Mouse (Mus musculus) intestine, embryonic 15.5 days (tissue): ENCODE measurements around the gene Mfap2. TPM values are rescaled to one million over a fixed set of nuclear protein-coding genes. Genes with fewer than 3 reads are reported as not detected.

Experiments used
- ATAC-seq: fragments of 200-750 bp; cut with Nextera tagmentation; 2 replicates; pipeline ENCODE4 v1.8.0; 2017; ENCODE audit warnings: moderate TSS enrichment, moderate library complexity
- H3K27ac ChIP-seq: fragments of 300-500 bp; sonication (generic); 2 replicates; pipeline ENCODE4 v1.5.1; 2015; ENCODE audit warnings: mild to moderate bottlenecking, inconsistent platforms
- H3K27me3 ChIP-seq: fragments of 300-500 bp; sonication (generic); replicated peaks from 2 replicates; pipeline ENCODE4 v1.6.1; 2015; ENCODE audit warnings: inconsistent platforms
- H3K36me3 ChIP-seq: fragments of 300-500 bp; sonication (generic); 2 replicates; pipeline ENCODE4 v1.6.1; 2015; ENCODE audit warnings: inconsistent platforms
- H3K4me1 ChIP-seq: fragments of 300-500 bp; sonication (generic); replicated peaks from 2 replicates; pipeline ENCODE4 v1.6.1; 2015; ENCODE audit warnings: inconsistent platforms
- H3K4me2 ChIP-seq: fragments of 300-500 bp; sonication (generic); replicated peaks from 2 replicates; pipeline ENCODE4 v1.6.1; 2015; ENCODE audit warnings: mild to moderate bottlenecking, inconsistent platforms
- H3K4me3 ChIP-seq: fragments of 300-500 bp; sonication (generic); replicated peaks from 2 replicates; pipeline ENCODE4 v1.5.1; 2015; ENCODE audit warnings: inconsistent platforms
- H3K9ac ChIP-seq: fragments of 300-500 bp; sonication (generic); 2 replicates; pipeline ENCODE4 v1.6.1; 2015; ENCODE audit warnings: inconsistent platforms
- H3K9me3 ChIP-seq: fragments of 300-500 bp; sonication (generic); 2 replicates; pipeline ENCODE4 v1.6.1; 2016; ENCODE audit warnings: inconsistent platforms
- WGBS: fragments of 180-500 bp; shearing (Covaris S2); methylation state at CpG from one replicate; pipeline ENCODE4 v1.1.7; 2015; 5-methylcytosine and 5-hydroxymethylcytosine counted together
- polyA plus RNA-seq: library from polyadenylated mRNA; unstranded; fragments of >200 nt; fragmentation: Nextera tagmentation; extraction: Ambion mirVana; gene quantifications from 2 replicates; pipeline ENCODE4 v1.2.1, GENCODE M21; 2015

Mfap2 gene
- polyA plus RNA-seq, 1 experiment from 2014 or later: 329 TPM

DNA sequence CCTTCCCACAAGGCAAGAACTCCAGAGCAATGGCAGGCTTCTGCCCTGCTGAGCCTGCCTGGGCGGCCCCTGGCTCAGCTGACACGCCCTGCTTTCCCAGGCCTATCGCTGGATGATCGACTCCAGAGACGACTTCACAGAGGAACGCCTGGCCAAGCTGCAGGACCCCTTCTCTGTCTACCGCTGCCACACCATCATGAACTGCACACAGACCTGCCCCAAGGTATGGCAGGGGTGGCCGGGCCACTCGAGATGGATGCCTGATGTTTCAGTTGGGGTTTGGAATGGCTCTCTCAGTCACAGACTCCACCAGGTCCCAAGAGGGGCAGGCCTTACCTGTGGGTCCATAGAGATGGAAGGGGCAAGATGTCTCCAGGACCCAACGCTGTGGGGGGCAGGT is 32.9 kb upstream of the Mfap2 start:
- H3K27ac ChIP-seq: peak overlapping the region; percentile 56; the same call in 1 of the 2 replicates

DNA sequence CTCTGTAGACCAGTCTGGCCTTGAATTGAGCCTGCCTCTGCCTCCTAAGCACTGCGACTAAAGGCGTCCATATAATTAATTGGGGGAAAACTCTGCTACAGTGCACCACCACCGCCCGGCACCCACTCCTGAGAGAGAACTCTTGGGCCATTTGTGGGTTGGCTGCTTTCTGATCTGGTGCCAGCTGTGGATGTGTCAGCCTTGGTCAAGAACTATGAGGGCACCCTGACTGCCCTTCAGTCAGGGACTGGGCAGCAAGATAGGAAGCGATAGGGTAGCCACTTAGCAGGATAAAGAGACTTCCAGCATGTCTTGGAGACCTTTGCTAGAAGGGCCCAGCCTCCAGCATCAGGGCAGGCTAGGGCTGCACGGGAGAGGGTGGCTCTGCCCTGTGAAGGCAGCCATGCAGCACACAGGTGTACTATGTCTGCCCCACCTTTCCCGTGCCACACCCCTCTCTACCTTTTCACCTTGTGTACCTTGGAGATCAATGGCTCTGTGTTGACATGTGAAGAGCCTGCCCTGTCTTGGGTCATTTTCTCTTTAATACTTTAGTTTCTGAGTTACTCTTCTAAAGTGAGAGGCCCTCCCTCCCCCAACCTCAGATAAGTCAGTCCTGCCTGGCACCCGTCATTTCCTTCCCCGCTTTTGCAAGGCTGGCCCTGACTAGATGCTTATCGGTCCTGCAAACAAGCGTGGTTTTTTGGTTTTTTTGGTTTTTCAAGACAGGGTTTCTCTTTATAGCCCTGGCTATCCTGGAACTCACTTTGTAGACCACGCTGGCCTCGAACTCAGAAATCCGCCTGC is 32.1 kb upstream of the Mfap2 start:
- Histone ChIP-seq H3K36me3 (peaks cover 26% of the 10 kb centered on the region), H3K27ac (peak overlapping the region; percentile 56), H3K27me3 (no peaks in the 10 kb centered on the region), H3K4me2 (no peak overlapping the region), H3K4me1 (peaks cover 22% of the 10 kb centered on the region), H3K9ac (no peak overlapping the region), H3K4me3 (no peak overlapping the region), H3K9me3 (no peaks in the 10 kb centered on the region)
- peak; percentile 79 for ATAC-seq
- 78% methylated on average over 14 of the region's 14 CpGs for WGBS

More for the DNA sequence above, 32.9 kb upstream of the Mfap2 start:
- Histone ChIP-seq H3K9me3 (no peaks in the 10 kb centered on the region), H3K4me2 (no peak overlapping the region), H3K36me3 (peaks cover 33% of the 10 kb centered on the region), H3K4me1 (peaks cover 19% of the 10 kb centered on the region), H3K9ac (no peak overlapping the region), H3K4me3 (no peak overlapping the region), H3K27me3 (no peaks in the 10 kb centered on the region)
- 63% methylated on average over 10 of the region's 10 CpGs for WGBS
- peak; percentile 42; the same call in 1 of the 2 replicates for ATAC-seq

DNA sequence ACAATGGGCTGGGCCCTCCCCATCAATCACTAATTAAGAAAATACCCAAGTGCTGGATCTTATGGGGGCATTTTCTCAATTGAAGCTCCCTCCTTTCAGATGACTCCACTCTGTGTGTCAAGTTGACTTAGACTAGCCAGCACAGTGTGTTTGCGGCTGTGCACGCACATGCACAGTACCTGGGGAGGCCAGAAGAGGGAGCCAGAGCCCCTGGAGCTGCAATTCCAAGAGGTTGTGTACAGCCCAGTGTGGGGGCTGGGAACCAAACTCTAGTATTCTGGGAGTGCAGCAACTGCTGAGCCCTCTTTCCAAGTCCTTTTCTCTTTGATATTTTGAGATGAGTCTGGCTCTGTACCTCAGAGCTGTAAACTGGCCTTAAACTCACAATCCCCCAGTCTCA is 28.6 kb upstream of the Mfap2 start:
- H3K9ac ChIP-seq: no peak overlapping the region
- no peak for ATAC-seq
- H3K4me3 ChIP-seq: no peak overlapping the region
- no peaks in the 10 kb centered on the region for H3K9me3 ChIP-seq
- no peaks in the 10 kb centered on the region for H3K27me3 ChIP-seq
- H3K4me2 ChIP-seq: no peak overlapping the region
- peaks cover 24% of the 10 kb centered on the region for H3K4me1 ChIP-seq
- peaks cover 12% of the 10 kb centered on the region for H3K36me3 ChIP-seq
- WGBS: 97% methylated on average over 2 of the region's 2 CpGs
- H3K27ac ChIP-seq: no peak overlapping the region

DNA sequence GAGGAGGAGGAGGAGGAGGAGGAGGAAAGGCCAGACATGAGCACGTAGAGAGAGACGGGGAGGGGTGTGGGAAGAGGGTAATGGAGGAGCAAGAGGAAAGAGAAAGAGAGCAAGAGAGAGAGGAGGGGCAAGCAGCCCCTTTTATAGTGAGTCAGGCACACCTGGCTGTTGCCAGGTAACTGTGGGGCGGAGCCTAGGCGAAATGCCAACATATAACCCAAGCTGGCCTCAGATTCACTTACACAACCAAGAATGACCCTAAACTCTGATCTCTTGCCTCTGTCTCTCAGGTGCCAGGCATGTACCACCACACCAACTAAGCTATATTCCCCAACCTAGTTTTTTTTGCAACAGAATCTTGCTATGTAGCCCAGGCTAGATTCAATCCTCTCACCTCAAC is 27.4 kb upstream of the Mfap2 start:
- no peak for ATAC-seq

DNA sequence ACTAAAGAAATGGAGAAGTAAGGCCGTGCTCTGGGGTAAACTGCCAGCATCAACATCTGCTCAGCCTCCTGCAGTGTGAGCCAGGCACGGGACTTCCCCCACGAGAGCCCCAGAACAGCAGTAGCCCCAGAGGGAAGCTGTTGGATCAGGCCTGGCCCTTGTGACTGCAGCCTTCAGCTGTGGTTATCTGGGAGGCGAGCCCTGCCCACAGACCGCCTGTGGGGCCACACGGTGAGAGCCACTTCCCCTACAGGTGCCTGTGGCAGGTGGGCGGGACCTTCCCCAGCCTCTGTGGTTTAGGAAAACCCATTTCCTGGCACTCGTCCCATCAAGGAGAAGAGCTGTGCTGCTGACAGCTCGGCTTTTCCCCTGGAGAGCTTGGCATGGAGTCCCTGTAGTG is 26.8 kb upstream of the Mfap2 start:
- Histone ChIP-seq H3K36me3 (peaks cover 12% of the 10 kb centered on the region), H3K4me2 (0 out of 2 replicates have a peak overlapping the region, but pooled peaks have one; percentile 9), H3K4me1 (peaks cover 17% of the 10 kb centered on the region), H3K27ac (peak overlapping the region; percentile 79), H3K9ac (peak overlapping the region; percentile 28; the same call in 1 of the 2 replicates), H3K4me3 (no peak overlapping the region), H3K27me3 (no peaks in the 10 kb centered on the region), H3K9me3 (no peaks in the 10 kb centered on the region)
- 12% methylated on average over 9 of the region's 9 CpGs for WGBS
- ATAC-seq: peak; percentile 75

More for the DNA sequence above, 27.4 kb upstream of the Mfap2 start:
- Histone ChIP-seq H3K9me3 (no peaks in the 10 kb centered on the region), H3K9ac (peak overlapping the region; percentile 28; the same call in 1 of the 2 replicates), H3K4me2 (no peak overlapping the region), H3K27me3 (no peaks in the 10 kb centered on the region), H3K36me3 (peaks cover 12% of the 10 kb centered on the region), H3K4me1 (peaks cover 20% of the 10 kb centered on the region), H3K4me3 (no peak overlapping the region), H3K27ac (peak overlapping the region; percentile 79)
- WGBS: 35% methylated on average over 4 of the region's 4 CpGs

DNA sequence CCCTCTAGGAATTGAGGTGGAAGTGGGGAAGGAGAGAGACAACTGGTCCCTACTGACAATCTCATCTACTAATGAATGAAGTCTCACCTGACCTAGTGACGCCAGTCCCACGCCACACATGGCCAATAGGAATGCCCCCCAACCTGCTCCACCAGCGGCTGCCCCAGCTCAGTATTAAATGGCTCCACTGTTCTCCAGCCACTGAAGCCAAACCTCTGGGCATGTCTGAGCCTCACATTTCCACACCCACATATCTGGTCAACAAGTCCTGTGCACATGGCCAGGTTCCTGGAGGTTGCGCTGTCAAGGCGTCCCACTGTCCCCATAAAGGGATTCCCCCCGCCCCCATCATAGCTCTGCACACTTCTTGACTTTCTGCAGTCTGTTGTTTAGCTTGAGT is 25.7 kb upstream of the Mfap2 start:
- no peak for ATAC-seq
- H3K4me1 ChIP-seq: peaks cover 26% of the 10 kb centered on the region
- no peaks in the 10 kb centered on the region for H3K9me3 ChIP-seq
- no peak overlapping the region for H3K9ac ChIP-seq
- H3K4me3 ChIP-seq: no peak overlapping the region
- H3K27me3 ChIP-seq: no peaks in the 10 kb centered on the region
- no peak overlapping the region for H3K4me2 ChIP-seq
- peaks cover 5% of the 10 kb centered on the region for H3K36me3 ChIP-seq
- 86% methylated on average over 6 of the region's 6 CpGs for WGBS
- no peak overlapping the region for H3K27ac ChIP-seq

DNA sequence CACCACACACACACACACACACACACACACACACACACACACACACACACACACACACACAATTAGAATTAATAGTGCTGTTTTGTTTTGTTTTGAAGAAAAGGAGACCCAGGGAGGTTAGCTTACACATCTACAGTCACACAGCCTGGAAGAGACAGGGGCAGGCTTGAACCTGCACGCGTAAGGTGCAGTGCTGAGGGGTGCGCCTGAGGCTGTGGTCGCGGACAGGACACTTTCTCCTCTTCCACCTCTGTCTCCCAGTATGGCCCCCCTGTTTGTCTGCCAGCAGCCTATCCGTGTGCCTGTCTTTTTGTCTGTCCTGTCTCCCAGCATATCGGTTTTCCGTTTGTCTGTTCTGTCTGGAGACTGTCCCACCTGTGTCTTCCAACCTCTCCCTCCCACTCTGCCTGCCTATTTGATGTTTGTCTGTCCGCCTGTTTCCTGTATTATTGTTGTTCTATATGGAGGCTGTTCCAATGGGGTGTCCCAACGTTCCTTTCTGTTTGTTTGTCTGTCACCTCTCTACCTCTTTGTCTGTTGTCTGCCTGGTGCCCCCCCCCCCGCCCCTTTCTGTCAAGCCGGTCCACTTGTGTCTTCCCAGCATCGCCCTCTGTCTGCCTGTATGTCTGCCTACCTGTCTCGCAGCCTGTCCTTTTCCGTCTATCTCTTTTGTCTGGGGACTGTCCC is 24.1 kb upstream of the Mfap2 start:
- 27% methylated on average over 15 of the region's 15 CpGs for WGBS
- Histone ChIP-seq H3K4me1 (peaks cover 26% of the 10 kb centered on the region), H3K27me3 (no peaks in the 10 kb centered on the region), H3K27ac (no peak overlapping the region), H3K9ac (peak overlapping the region; percentile 94), H3K4me3 (peak overlapping the region; percentile 95), H3K36me3 (no peaks in the 10 kb centered on the region), H3K4me2 (peak overlapping the region; percentile 85), H3K9me3 (no peaks in the 10 kb centered on the region)
- no peak; the same call in none of the 2 replicates for ATAC-seq

DNA sequence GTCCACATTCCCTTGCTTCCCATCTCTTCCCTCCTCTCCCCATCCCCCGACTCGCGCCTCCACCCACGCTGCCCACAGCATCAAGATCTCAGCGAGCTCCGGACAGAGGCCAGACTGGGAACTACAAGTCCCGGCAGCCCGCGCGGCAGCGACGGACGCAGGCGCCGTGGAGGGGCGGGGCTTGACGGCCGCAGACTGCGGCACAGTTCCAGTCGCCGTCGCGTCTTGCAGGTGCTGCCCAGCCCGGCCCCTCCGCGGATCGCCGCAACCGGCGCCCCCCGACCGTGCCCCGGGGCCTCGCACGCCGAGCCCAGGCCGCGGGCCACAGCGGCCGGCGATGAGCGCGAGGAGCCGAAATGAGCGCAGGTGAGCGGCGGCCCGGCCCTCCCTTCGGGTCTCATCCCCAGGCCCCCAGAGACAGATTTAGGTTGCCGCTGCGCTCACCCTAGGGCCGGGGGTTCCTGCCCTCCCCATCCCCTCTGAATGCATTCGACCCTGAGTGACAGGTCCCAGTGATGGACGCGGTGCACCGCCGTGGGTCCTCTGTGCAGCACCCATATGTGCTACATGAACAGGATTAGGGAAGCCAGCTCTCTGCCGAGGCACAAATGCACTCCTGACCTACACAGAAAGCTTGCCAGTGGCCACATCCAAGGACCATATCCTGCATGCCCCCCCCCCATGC is 23.4 kb upstream of the Mfap2 start, which contains the start of gene Atp13a2:
TSS of gene Atp13a2 (plus strand) at position 163 of the 685 bp plus-strand sequence.
- WGBS: under 1% methylated on average over 58 of the region's 58 CpGs
- Histone ChIP-seq H3K36me3 (no peaks in the 10 kb centered on the region), H3K9ac (peak within 1 kb of the TSS; percentile 94), H3K4me1 (peaks cover 26% of the 10 kb centered on the region), H3K27ac (peak within 1 kb of the TSS; percentile 44; the same call in 1 of the 2 replicates), H3K4me2 (peak within 1 kb of the TSS; percentile 85), H3K27me3 (no peaks in the 10 kb centered on the region), H3K4me3 (peak within 1 kb of the TSS; percentile 95), H3K9me3 (no peaks in the 10 kb centered on the region)
- ATAC-seq: peak; percentile 89

DNA sequence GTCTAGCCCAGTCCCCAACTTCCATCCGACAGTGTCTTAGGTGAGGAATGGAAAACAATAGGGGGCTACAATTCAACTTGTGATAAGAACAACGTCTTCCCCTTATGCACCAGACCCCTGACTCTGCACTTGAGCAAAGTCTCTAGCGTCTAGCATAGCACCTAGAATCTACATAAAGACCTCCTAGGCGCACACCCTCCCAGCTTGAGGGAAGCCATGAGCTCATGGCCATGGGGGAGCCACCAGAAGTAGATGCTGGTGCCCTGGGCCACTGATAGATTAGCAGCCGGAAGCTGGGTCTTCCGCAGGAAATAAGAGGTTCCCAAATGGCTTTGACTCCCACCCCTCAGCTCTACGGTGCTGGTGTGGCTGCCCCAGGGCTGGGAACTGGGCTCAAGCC is 22.7 kb upstream of the Mfap2 start:
- H3K36me3 ChIP-seq: peaks cover 4% of the 10 kb centered on the region; the same call in 1 of the 2 replicates
- no peaks in the 10 kb centered on the region for H3K9me3 ChIP-seq
- no peaks in the 10 kb centered on the region for H3K27me3 ChIP-seq
- H3K9ac ChIP-seq: peak overlapping the region; percentile 94
- peaks cover 26% of the 10 kb centered on the region for H3K4me1 ChIP-seq
- H3K27ac ChIP-seq: no peak overlapping the region
- no peak for ATAC-seq
- peak overlapping the region; percentile 95 for H3K4me3 ChIP-seq
- H3K4me2 ChIP-seq: peak overlapping the region; percentile 85
- 33% methylated on average over 7 of the region's 7 CpGs for WGBS

DNA sequence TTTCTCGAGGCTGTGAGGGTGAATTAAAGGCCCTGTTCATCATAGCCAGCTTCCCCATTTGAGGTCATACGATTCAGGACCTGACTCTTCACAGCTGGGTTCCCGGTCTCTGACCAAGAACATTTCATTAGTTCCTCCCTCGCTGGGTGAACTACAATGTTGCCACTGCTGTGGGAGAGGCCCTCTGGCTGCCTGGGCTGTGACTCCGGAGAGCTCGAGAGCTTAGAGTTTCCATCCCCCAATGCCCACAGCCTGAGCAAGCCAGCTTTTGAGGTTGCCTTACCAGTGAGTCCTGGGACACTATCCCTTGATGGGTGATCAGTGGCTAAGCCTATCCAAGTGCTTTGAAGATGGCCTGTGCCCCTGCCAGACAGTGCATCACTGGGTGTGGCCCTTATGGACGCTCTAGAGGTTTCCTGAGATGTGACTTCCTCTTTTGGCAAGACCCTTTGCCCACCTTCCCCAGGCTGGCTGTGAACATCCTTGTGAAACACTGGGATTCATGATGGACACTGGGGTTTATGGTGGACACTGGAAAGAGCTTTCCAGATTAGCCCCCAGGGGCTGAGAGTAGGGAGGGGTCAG is 21.4 kb upstream of the Mfap2 start:
- no peak for ATAC-seq
- H3K4me2 ChIP-seq: 0 out of 2 replicates have a peak overlapping the region, but pooled peaks have one; percentile 11
- peaks cover 11% of the 10 kb centered on the region; the same call in 1 of the 2 replicates for H3K36me3 ChIP-seq
- H3K9ac ChIP-seq: no peak overlapping the region
- H3K4me1 ChIP-seq: peaks cover 15% of the 10 kb centered on the region
- no peak overlapping the region for H3K27ac ChIP-seq
- no peak overlapping the region for H3K4me3 ChIP-seq
- no peaks in the 10 kb centered on the region for H3K9me3 ChIP-seq
- H3K27me3 ChIP-seq: no peaks in the 10 kb centered on the region
- 68% methylated on average over 7 of the region's 7 CpGs for WGBS

DNA sequence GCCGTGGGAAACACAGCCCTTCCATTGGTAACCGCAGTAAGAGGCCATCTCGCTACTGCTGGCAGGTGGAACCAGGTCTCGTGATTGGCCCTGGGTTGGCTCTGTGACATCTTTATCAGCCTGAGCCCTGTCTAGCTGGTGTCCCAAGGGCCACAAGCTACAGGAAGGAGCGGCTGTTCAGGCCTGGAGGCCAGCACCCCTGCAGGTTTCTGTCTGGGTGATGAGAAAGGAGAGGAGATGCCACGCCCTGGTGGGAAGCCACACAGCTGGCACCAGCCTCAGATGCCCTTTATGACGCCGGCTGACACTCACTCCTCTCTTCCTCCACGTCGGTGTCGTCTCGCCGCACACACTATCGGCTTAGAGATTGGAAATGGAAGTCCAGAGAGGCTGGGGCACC is 20.8 kb upstream of the Mfap2 start:
- H3K27me3 ChIP-seq: no peaks in the 10 kb centered on the region
- H3K4me1 ChIP-seq: peaks cover 15% of the 10 kb centered on the region
- H3K9me3 ChIP-seq: no peaks in the 10 kb centered on the region
- H3K9ac ChIP-seq: no peak overlapping the region
- 91% methylated on average over 14 of the region's 14 CpGs for WGBS
- H3K27ac ChIP-seq: no peak overlapping the region
- no peak for ATAC-seq
- H3K4me2 ChIP-seq: no peak overlapping the region
- H3K36me3 ChIP-seq: peaks cover 11% of the 10 kb centered on the region; the same call in 1 of the 2 replicates
- H3K4me3 ChIP-seq: no peak overlapping the region
